Mouse (Mus musculus): Measurements from ENCODE around the gene Gle1.
"Not testable (repeated sequence)": the region's sequence is repeated elsewhere in the genome, so short reads cannot be mapped to it uniquely, and the experiment has no call there.

Gle1 gene

DNA sequence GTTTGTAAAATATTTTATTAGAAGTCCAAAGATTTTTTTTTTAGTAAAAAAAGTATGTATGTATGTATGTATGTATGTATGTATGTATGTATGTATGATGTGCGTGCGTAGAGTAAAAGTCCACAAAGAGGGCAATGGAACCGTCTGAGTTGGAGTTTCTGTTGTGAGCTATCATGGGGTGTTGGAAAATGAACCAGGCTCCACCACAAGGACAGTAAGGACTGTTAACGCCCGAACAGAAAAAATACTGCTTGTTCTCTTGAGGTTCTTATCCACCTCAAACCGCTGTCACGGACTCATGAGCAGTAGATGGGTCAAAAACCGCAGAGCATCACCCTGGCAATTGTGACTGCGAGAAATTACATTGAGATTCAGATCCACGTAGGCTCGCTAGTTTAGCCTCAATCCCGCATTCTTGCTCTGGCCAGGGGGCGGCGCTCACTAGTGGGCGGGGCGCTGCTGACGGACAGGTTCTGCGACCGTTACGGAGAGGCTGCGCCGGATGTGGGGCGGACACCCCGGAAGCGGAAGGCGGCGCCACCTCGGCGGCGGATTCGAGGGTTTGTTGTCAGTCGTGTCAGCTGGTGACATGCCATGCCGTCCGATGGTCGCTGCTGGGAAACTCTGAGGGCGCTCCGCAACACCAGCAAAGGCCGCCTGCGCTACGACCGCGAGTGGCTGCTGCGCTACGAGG, at the start of gene Gle1:
Gene Gle1, plus strand, starts transcription at position 521 of the 694 bp plus-strand sequence.
- DNase-seq (ENCODE audit: low read depth): peak; percentile 93

DNA sequence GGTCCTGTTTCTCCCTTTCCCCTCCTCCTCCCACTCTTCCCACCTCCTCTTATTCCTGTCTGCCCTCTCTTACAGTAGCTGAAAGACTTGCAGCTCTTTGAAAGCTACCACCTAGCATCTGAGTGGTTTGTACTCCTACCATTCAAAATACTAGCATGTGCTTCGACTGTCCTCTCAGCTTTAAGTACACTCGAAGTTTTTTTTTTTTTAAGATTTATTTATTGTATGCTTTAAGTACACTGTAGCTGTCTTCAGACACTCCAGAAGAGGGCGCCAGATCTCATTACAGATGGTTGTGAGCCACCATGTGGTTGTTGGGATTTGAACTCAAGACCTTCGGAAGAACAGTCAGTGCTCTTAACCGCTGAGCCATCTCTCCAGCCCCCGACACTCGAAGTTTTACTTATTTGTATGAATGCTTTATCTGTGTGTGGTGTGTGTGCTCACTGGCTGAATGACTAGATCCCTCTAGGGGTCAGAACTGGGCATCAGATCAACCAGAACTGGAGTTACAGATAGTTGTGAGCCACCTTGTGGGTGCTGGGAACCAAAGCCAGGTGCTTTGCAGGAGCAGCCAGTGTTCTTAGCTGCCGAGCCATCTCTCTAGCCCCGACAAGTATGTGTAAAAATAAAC, 48.5 kb upstream of the Gle1 start:
- DNase-seq (ENCODE audit: low read depth): peak; percentile 36

DNA sequence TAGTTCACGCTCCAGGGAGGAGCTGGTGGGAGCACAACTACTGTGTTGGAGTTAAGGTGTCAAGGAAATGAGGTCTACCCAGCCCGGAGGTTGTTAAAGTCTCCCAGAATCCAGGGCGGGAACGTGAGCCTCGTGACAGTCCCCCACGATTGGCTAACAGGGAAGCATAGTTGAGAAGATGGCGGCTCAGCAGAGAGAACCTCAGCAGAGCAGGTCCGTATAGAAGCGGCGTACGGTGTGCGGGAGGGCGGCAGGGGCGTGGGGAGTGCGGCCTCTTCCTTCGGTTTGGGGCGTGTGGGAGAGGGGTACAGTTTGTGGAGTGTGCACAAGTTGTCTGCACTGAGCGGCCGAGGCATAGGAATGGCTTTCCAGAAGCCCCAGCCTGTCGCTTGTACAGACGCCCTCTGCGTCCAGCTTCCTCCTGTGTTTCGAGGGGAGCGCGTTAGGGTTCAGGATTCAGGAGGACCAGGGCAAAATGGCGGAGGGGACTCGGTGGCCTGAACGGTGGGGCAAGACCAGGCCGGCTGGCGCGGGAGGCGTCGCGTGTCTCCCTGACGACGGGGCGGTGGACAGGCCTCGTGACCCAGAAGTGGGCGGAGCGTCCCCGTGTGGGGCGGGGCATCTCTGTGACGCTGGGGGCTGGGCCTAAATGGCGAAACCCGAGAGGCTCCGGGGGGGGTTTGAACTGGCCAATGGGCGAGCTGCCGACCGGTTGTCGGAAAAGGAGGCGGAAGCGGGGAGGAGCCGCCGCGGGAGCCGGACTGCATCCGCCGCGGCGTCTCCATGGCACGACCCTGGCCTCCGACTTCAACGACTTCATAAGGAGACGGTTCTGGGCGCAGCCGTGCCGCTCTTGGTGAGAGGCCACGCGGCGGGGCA, 45.9 kb upstream of the Gle1 start, which contains the start of gene Odf2:
Gene Odf2, plus strand, starts transcription at position 156 of the 879 bp plus-strand sequence.
- peak; percentile 95 for DNase-seq (ENCODE audit: low read depth)

DNA sequence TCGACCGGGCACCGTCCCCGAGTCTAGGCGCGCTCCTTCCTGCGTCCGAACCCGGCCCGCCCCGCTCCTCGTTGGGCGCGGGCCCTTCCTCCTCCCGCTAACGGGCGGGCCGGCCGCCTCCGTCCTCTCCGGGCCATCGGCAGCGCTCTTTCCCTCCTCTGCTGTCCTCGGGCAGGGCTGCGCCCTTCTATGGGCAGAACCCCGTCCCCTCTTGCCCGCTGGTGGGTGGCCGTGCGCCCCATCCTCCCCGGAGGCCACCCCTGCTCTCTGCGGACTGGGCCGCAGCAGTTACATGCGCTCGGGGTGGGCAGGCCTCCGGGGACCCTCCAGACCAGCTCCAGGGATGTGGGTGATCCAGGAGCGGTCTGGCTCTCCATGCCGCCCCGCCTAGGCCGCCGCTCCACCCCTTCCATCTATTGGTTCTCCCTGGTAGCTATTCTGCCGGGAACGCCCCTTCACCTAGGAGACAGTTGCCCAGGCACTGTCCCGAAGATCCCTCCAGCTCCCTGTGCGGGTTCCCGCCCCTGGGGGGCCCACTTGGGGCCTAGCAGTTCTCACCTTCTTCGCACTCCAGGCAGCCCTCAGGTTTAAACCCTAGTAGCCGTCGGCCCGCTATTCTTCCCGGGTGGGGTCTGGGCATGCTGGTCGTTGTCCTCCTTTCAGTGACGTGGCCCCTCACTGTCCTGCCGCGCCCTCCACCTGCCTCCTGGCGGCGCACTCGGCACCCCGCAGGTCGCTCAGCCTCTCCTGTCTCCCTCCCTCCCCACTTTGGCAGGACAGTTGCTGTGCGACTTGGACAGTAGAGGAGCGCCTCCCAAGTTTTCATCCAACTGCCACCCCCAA, 45.0 kb upstream of the Gle1 start:
- DNase-seq (ENCODE audit: low read depth): peak; percentile 85

DNA sequence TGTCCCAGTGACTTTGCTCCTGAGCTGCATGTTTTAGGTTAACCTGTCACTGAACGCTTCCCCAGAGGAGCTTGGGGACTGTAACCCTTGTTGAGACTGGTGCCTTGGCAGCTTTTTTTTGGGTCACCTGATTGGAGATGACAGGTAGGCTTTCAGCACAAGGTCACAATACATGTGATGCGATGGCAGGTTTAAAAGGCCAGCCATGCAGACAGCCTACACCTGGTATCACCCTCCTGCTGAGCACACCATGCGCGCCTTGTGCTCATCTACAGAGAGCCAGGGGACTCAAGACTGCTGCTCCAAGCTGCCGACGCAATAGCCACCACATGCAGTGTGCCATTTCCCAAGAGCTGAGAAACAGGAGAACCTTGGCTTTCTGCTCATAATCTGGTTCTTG, 43.5 kb upstream of the Gle1 start:
- no peak for DNase-seq (ENCODE audit: low read depth)

DNA sequence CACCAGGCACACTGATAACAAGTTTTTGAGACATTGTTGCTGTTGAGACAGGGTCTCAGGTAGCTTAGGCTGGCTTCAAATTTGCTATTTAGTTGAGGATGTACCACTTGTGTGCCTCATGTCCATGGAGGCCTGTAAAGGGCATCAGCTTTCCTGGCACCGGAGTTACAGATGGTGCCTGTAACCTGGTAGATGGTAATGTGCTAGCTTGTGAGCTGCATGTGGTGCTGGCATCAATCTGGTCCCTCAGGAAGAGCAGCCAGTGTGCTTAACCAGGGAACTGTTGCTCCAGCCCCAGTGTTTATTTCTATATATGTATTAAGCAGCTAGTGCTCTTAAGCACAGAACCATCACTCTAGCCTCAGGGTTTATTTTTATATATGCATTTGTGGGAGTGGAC, 39.2 kb upstream of the Gle1 start:
- no peak for DNase-seq (ENCODE audit: low read depth)

DNA sequence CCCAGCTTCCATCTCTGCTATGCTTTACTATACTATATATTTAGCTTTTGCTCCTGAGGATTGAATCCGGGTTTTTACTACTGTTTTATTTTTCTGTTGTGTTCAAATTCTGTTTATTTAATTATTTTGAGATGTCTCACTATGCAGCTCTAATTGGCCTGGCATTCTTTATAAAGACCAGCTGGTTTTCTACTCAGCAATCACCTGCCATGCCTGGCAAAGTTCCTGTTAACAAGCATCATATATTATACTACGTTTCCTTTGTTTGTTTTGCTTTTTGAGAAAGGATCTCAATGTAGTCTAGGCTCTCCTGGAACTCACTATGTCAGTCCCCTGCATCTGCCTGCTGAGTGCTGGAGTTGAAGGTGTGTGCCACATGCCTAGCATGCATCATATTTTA, 37.9 kb upstream of the Gle1 start:
- DNase-seq (ENCODE audit: low read depth): no peak

DNA sequence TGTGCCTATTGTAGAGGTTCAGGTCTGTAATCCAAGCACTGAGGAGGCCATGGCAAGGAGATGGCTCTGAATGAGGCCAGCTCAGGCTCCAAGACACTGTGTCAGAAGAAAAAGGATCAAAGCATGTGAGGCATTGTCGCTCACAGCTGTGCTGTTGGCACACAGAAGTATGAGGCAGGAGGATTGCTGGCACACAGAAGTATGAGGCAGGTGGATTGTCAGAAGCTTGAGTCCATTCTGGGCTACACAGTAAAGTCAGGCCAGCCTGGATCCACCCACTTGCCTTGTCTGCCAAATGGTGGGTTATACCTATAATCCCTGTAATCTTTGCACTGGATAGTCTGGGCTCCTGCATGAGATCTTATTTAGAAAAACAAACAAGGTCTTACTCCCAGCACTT, 37.1 kb upstream of the Gle1 start:
- DNase-seq (ENCODE audit: low read depth): no peak

DNA sequence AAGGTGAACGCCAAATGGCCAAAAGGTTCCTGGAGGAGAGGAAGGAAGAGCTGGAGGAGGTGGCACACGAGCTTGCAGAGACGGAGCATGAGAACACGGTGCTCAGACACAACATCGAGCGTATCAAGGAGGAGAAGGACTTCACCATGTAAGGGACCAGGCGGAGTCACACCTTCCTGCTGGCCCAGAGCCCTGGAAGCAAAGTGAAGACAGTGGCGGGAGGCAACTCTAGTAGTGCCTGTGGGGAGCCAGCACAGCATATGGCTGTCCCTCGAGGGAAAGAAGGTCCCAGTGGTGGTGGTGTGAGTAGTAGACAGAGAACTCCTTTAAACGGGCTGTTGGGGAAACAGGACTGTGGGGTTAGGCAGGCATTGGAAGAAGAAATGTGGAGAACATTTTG, 33.0 kb upstream of the Gle1 start:
- no peak for DNase-seq (ENCODE audit: low read depth)

DNA sequence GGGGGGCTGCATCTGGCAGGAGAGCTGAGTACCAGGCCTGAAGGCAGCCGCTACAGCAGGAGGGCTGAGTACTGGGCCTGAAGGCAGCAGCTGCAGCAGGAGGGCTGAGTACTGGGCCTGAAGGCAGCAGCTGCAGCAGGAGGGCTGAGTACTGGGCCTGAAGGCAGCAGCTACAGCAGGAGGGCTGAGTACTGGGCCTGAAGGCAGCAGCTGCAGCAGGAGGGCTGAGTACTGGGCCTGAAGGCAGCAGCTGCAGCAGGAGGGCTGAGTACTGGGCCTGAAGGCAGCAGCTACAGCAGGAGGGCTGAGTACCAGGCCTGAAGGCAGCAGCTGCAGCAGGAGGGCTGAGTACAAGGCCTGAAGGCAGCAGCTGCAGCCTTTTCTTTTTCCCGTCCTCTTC, 27.1 kb upstream of the Gle1 start:
- not testable (repeated sequence) for DNase-seq (ENCODE audit: low read depth)

DNA sequence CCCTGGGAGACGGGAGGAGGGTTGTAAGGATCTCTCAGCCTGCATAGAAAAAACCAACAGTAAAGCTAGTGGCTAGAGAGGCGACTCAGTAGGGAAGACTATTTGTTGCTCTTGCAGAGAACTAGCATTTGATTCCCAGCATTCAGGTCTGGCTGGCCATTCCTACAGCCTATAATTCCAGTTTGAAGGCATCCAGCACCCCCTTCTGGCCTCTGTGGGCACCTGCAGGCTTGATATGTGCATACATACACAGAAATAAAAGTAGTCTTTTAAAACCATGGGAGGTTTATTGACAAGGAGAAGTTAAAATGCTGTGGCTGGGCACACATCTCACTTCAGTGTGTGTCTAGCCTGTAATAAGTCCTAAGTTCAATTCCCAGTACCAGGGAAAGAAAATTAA, 25.2 kb upstream of the Gle1 start:
- DNase-seq (ENCODE audit: low read depth): peak; percentile 66

DNA sequence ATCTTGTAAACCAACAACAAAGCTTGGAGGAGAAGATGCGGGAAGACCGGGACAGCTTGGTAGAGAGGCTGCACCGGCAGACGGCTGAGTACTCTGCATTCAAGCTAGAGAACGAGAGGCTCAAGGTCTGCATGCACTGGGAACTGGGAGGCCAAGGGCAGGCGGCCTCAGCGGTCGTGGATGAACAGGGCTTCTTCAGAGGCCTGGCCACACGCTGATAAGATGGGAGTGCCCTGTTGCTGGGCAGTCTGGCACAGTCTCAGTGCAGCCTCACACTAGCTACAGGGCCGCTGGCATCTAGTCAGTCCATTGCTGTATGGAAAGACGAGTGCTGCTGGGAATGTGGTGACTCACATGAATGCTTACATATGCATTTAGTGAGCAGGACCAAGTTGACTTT, 17.6 kb upstream of the Gle1 start:
- no peak for DNase-seq (ENCODE audit: low read depth)

DNA sequence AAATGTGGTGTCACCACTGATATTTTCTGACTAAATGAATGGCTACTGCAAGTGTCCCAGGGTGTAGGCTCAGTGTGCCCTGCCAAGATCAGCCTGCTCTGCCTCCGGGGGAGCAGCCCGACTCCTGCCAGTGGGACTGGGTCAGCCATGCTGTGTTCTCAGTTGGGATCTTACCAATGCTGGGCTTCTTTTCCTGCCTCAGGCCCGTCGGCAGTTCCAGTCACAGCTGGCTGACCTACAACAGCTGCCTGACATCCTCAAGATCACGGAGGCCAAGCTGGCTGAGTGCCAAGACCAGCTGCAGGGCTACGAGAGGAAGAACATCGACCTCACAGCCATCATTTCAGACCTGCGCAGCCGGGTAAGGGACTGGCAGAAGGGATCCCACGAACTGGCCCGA, 13.2 kb upstream of the Gle1 start:
- peak; percentile 15 for DNase-seq (ENCODE audit: low read depth)

DNA sequence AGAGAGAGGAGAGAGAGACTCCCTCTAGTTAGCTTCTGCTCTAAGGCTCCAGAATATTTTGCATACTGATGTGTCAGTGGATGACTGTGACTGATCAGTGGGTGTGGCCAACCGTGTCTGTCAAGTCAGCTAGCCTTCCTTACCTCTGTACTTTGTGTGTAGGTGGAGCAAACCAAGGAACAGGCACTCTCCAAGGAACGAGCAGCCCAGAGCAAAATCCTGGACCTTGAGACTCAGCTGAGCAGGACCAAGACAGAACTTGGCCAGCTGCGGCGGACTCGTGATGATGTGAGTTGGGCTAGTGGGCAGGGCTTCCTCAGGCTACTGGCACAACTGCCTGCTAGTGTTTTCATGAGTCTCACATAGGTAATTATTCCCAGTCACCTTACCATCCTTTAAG, 8.7 kb upstream of the Gle1 start:
- DNase-seq (ENCODE audit: low read depth): no peak

DNA sequence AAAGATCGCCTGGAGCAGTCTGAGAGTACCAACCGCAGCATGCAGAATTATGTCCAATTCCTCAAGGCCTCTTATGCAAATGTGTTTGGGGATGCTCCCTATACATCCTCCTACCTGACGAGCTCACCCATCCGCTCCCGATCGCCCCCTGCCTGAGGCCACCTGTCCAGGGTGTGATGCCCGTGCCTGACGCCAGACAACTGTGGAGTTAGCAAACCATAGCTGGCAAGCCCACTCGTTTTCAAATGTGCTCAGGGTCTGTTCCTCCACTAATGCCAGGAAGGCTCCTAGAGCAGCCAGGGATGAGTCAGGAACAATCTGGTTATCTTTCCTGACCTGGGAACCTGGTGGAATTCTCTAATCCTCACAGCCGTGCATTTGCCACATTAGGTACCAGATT, 4.7 kb upstream of the Gle1 start:
- no peak for DNase-seq (ENCODE audit: low read depth)

DNA sequence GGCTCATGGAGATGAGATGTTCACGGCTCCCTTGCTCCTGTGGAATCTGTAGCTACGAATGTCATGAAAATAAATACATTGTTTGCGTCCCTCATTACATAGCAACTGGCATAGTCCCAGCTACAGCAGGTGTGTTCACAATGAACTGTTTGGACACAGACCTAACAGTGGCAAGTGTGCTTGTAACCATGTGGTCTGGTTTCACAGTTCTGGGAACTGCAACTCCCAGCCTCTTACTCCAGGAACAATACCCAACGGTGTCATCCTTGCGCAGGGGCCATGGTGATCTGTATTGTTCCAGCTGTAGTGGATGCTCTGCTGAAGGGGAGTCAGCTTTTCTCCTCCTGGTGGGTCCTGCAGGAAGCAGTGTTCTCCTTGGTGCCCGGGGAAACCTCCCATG, 4.0 kb upstream of the Gle1 start:
- DNase-seq (ENCODE audit: low read depth): no peak

DNA sequence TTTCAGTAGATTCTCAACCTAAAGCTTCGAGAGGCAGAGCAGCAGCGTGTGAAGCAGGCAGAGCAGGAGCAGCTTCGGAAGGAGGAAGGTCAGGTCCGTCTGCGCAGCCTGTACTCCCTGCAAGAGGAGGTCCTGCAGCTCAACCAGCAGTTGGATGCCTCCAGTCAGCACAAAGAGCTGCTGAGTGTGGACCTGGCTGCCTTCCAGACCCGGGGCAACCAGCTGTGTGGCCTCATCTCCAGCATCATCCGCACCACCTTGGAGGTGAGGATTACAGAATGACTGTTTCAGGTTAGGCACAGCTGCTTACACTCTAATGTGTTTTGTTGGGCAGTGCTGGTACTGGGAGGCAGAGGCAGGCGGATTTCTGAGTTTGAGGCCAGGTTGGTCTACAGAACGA, 4.8 kb downstream of the Gle1 start:
- no peak for DNase-seq (ENCODE audit: low read depth)

DNA sequence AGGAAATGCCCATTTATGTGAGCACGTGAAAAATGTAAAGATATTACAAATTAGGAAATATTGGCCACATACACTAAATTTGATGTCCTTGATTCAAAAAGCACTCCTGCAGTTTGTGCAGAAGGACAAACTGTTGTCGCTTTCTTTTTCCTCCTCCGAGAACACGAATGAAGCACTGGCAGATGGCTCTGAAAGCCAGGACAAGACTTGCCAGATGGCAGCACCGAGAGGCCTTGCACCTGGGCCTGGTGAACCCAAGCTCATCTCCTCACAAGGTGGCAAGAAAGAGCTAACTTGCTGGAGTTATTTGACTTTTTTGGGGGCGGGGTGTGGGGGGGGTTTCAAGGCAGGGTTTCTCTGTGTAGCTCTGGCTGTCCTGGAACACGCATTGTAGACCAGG, 5.6 kb downstream of the Gle1 start:
- DNase-seq (ENCODE audit: low read depth): no peak

DNA sequence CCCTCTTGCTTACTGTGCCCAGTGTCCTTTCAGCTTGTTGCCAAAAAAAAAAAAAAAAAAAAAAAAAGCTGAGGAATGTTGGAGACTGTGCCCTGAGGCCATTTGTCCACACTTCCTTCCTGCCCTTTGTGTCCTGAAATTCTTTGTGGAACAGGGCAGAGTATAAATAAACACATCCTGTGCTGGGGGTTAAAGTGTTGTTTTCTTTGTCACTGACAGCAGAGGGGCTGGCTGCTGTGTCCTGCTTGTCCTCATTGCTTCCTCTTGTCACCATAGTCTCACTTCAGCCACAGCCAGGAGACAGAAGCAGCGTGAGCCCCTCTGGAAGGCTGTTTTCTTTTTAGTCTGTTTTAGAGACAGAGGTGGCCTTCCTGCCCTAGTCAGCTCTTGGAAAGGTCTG, 9.5 kb downstream of the Gle1 start:
- DNase-seq (ENCODE audit: low read depth): no peak

DNA sequence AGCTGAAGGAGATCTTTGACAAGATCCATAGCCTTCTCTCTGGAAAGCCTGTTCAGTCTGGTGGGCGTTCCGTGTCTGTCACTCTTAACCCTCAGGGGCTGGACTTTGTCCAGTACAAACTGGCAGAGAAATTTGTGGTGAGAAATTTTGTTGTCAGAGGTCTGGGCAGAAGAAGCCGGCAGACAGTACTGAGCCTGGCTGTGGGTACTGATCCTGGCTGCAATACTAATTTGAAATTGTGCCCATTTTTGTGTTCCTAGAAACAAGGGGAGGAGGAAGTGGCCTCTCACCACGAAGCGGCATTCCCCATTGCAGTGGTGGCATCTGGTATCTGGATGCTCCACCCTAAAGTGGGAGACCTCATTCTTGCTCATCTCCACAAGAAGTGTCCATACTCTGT, 13.7 kb downstream of the Gle1 start:
- DNase-seq (ENCODE audit: low read depth): no peak

DNA sequence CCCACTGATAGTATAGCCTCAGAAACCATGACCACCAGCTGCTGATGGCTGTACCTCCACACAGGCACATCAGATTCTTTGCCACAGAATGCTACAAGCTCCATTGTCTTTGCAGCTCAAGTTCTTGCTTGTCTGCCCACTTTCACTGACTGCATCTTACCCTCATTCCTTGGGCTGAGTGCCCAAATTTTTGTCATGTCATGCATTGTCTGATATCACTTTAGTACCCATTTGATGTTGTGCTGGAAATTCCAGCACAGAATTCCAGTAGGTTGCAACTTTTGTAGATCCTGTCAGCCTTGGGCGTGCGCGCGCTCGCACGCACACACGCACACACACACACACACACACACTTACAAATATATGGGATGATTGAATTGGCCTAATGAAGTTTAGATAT, 26.0 kb downstream of the Gle1 start:
- DNase-seq (ENCODE audit: low read depth): no peak
